Mouse (Mus musculus): ENCODE results near the gene Zfp940.
"Not testable (repeated sequence)": the region's sequence is repeated elsewhere in the genome, so short reads cannot be mapped to it uniquely, and the experiment has no call there.

The Zfp940 gene

GRCm38 (mm10) chr7:29853219-29853842 lies at the start of gene Zfp940:
Gene Zfp940 (minus strand): TSS chr7:29853669.
- peak; percentile 73 for DNase-seq (ENCODE audit: low spot score)

DNA sequence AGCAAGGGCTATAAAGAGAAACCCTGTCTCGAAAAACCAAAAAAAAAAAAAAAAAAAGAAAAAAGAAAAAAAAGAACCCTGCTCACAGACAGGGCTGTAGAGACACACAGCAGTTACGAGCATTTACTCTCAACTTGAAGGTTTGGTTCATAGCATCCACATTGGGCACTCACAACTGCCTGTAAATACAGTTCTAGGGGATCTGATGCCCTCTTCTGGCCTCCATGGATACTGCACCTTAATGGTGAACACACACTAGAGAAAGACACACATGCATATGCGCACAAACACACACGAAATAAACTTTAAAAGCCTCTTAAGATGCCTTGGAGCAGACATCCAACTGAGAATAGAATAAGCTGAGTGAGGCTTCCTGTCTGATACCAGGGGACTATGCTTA lies 44.9 kb upstream of the Zfp940 start:
- no peak for DNase-seq (ENCODE audit: low spot score)

DNA sequence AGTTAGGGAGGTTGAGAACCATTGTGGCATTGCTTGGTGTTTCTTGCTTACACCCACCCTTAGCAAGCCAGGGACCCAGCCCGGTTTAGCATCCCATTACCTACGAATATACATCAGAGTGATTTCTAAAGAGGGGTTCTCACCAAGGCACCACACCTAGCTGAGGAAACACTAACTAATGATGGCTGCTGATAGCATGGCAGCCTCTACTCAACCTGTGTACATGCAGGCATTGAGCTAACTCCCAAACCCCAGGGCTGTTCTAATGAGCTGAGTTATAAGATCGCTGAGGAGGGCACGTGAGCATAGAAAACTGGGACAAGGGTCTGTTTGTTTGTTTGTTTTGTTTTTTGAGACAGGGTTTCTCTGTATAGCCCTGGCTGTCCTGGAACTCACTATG lies 39.3 kb upstream of the Zfp940 start:
- no peak for DNase-seq (ENCODE audit: low spot score)

DNA sequence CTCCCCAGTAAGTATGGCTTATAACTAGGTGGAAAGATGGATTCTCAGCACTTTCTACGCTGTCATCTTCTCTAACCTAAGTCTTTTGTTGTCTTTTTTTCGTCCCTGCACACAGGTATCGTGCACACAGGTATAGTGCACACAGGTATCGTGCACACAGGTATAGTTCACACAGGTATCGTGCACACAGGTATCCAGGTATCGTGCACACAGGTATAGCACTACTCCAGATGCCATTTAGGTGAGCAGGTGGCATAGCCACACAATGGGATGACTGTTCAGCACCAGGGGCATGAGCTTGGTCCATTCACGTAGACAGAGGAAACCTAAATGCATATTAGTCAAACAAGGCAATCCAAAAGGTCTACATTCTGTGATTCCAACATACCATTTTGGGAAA lies 37.0 kb upstream of the Zfp940 start:
- no peak for DNase-seq (ENCODE audit: low spot score)

DNA sequence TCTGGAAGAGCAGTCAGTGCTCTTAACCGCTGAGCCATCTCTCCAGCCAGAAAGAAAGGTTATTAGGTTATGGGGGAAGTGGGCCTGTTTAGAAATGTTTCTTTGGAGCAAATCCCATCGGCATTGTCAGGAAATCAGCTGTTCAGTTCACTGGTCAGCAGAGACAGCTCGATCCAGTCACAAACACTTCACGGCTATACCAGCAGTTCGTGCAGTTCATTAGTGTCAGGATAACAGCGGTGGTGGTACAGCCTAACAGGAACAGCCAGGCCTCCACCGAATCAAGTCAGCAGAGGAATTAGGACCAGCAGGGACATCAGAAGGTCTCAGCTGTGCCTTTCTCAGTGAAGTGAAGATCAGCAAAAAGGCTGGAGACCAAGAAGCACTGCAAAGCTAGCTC lies 27.4 kb upstream of the Zfp940 start:
- DNase-seq (ENCODE audit: low spot score), result no peak

GRCm38 (mm10) chr7:29880056-29880455 lies 26.6 kb upstream of the Zfp940 start:
- no peak for DNase-seq (ENCODE audit: low spot score)

DNA sequence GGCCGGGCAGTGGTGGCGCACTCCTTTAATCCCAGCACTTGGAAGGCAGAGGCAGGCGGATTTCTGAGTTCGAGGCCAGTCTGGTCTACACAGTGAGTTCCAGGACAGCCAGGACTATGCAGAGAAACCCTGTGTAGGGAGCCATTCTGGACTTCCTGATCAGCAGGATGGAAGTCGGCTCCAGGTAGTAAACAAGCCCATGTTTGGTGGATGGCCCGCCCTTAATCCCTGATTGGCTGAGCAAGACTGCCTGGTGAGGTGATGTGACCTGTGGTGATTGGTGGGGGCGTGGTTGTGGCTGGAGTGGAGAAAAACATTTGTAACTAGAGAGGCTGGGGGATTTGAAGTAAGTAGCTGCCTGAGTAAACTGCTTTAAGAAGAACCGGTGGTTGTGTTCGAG lies 24.1 kb upstream of the Zfp940 start:
- not testable (repeated sequence) for DNase-seq (ENCODE audit: low spot score)

GRCm38 (mm10) chr7:29874256-29874655 lies 20.8 kb upstream of the Zfp940 start:
- DNase-seq (ENCODE audit: low spot score), result no peak

DNA sequence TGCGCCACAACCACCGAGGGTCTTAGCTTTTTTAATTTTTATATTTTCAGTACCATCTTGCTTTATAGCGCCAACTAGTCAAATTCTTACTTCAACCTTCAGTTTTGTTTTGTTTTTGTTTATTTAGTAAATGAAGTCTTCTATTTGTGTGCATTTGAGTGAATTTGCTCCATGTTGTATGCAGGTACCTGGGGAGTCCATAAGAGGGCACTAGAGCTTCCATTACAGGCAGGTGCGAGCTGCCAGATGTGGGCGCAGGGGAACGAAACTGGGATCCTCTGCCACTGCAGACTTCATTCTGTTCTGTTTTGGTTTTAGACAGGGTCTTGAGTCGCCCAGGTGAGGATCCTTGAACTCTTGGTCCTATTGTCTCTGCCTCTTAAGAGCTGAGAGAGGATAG lies 8.2 kb upstream of the Zfp940 start:
- no peak for DNase-seq (ENCODE audit: low spot score)

GRCm38 (mm10) chr7:29859532-29860517 lies 6.4 kb upstream of the Zfp940 start, which contains the start of gene Zfp420:
Gene Zfp420 (plus strand): TSS chr7:29859979.
- DNase-seq (ENCODE audit: low spot score), result peak; percentile 71

DNA sequence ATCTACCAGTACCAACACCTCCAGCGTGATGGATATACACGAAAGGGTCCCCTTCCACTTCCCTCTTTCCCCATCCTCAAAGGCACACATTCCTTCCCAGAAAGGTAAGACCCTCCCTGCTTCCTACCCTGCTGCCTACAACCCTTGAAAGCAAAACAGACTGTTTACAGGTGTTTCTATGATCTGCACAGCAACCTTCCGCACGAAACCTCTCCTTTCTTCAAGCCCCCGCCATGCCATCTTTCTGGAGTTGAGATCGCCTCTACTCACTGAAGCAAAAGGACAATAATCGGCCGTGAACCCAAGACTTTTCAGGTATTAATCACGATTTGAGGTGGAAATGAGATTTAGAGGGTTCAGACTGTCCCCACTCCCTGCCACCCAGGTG lies 644 bp downstream of the Zfp940 start:
- no peak for DNase-seq (ENCODE audit: low spot score)

DNA sequence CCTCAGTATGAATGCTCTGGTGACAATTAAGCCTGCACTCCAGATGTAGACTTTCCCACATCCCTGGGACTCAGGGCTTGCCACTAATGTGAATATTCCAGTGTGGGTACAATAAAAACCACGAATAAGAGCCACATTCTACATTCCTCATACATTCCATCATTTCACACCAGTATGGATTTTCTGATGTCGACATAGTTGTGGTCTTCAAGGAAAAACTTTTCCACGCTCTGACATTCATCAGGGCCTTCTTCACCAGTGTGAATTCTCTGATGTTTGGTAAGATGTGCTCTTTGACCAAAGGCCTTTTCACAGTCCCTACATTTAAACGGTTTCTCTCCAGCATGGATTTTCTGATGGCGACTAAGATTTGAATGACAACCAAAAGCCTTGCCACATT lies 8.9 kb downstream of the Zfp940 start:
- DNase-seq (ENCODE audit: low spot score), result no peak

GRCm38 (mm10) chr7:29842105-29842504 lies 11.4 kb downstream of the Zfp940 start:
- no peak for DNase-seq (ENCODE audit: low spot score)

GRCm38 (mm10) chr7:29839256-29839655 lies 14.2 kb downstream of the Zfp940 start:
- no peak for DNase-seq (ENCODE audit: low spot score)

DNA sequence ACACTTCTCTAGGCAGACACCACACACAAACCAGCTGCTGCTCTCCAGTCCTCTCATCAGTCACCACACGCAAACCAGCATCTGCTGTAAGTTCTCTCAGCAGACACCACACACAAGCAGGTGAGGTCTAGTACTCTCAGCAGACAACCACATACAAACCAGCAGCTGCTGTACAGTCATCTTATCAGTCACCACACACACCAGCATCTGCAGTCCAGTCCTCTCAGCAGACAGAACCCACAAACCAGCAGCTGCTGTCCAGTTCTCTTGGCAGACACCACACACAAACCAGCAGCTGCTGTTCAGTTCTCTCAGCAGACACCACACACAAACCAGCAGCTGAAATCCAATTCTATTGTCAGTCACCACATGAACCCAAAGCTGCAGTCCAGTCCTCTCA lies 16.7 kb downstream of the Zfp940 start:
- no peak for DNase-seq (ENCODE audit: low spot score)

DNA sequence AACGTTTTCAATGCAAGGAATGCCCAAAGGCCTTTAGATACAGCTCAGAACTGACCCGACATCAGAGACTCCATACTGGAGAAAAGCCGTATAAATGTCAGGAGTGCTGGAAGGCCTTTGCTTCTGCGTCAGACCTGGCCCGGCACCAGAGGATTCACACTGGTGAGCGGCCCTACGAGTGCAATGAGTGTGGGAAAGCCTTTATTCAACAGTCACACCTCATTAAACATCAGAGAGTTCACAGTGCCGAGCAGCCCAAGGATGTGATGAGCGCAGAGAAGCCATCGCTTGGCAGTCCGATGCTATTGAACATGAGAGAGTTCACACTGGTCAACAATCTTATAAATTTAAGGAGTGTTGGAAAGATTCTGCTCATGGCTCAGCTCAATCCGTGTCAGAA lies 23.7 kb downstream of the Zfp940 start:
- DNase-seq (ENCODE audit: low spot score), result no peak

GRCm38 (mm10) chr7:29828001-29828400 lies 25.5 kb downstream of the Zfp940 start:
- DNase-seq (ENCODE audit: low spot score), result no peak

DNA sequence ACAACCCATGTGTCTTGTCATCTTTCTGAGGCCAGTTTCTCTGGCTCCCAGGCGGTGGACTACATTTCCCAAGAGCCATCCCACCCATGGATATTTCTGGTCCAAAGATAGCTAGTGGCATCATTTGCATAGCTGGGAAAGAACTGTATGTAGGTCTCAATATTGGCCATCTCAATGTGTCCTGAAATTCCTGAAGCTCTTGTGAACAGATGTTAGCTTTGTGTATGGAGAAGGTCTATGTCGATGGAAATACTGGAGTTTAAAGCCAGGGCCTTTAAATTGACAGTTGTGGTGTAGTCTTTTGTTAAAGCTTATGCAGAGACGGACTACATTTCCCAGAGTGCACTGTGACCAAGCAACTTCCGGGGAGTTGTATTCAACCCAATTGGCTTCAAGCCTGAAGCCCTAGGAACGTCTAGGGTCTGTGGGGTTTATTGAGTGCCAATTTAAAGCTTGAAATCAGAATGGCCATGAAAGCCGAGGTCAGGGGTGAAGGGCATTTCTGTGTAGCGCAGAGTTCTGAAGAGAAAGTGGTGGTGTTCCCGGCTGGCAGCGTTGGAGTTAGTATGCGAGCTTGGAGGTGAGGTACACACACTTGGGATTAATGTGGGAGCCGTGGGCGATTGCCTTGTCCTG lies 34.7 kb downstream of the Zfp940 start:
- peak; percentile 46 for DNase-seq (ENCODE audit: low spot score)

DNA sequence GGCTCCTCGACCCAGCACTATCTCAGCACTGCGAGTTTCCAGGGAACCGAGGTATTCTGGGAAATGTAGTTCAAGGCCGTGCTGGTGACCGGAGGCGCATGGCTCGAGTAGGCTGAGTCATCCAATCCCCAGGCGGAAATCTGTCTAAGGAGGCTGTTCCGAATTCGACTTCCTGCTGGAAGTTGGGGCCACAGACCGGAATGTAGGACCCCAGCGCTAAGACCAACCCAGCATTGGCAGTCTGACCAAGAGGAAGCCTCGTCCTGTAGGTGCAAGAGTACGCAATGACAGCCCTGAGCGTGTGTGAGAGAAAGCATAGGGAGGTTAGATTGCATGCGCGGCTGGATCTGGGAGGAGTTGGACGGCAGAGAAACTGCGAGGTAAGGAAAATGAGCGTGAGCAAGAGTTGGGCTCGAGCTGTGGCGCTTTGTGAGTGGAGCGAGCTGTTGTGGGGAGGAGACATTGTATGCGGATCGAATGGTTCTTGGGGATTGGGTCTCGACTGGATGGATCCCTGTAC lies 37.5 kb downstream of the Zfp940 start, which contains the start of gene Zfp790:
Zfp790 (plus strand) TSS at position 205 of the 520 bp plus-strand sequence.
- DNase-seq (ENCODE audit: low spot score), result peak; percentile 59

DNA sequence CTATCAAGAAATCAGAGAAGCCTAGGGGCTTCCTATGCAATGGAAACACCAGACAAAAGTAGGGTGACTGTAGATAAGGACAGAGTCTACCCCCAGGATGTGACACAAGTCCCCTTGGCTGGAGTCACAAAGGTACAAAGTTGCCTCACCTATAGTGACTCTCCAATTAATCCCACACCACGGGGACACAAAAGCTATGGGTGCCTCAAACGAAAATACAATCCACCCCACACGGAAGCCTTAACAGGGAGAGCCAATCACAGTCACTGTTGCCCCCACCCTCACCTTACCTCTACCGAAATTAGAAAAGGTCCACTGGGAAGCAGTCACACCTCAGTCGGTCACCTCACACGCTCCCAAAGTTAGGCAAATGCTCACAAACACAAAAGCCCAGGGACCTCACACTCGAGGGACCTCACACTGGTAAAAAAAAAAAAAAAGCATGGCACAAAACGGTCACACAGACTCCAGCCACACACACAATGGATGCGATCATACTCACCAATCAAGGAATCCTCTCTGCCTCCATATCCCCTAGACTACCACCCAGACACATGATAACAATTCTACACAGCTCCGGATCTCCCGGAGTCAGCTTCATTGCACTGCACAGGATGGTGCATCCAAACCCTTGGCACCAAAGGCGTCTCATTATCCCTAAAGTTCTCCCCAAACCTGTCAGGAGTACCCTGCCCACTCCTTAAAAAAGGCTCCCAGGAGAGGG lies 38.2 kb downstream of the Zfp940 start:
- DNase-seq (ENCODE audit: low spot score), result no peak

DNA sequence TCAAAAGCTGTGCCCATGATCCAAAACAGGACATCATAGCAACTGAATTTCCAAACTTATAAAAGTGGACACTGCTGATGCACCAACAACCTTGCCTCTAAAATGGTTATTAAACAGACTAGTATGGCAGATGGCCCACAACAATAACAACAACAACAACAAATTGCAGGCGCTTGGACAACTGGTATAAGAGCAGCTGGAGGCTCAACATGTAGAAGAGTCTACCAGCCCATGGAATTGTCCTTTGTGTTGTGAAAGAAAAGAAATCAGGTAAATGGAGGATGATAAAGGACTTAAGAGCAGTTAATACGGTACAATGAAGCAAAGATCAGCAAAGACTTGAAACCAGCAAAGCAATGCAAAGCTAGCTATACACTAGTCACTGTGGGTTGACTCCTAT lies 39.1 kb downstream of the Zfp940 start:
- no peak for DNase-seq (ENCODE audit: low spot score)

GRCm38 (mm10) chr7:29812244-29812643 lies 41.2 kb downstream of the Zfp940 start:
- no peak for DNase-seq (ENCODE audit: low spot score)

Data from urinary bladder, postnatal 25 days (tissue).